Mouse (Mus musculus) lung, adult 2 months (tissue): ENCODE results near the gene Numbl.

ENCODE experiments used
- CTCF ChIP-seq: fragments of 200-500 bp; IDR thresholded peaks from 2 replicates; pipeline ENCODE4 v1.5.1; 2011; ENCODE audit warnings: mild to moderate bottlenecking, low read length, control low read depth; ENCODE audit not compliant: insufficient read depth
- POLR2A ChIP-seq: fragments of 200-500 bp; IDR thresholded peaks from 2 replicates; pipeline ENCODE4 v1.6.1; 2011; ENCODE audit warnings: low read depth, mild to moderate bottlenecking, control low read depth, low read length, borderline replicate concordance; ENCODE audit errors: extremely low read depth

DNA sequence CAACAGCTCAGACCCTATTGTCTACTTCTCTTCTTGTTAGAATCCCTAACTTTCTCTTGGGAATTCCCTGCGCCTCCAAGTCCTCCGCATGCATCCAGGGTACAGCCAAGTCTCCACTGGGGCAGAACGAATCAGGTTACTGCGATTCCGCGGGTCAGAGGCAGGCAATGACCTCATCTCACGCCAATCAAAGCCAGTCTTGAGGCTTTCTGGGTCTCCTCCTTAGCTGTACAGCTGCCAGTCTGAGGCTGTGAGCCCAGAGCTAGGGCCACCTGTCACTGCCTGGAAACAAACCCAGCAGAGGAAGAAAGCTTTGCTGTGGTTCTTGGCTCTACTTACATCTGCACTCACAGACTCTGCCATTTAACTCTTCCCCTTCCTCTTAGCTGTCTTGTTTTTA is 57.7 kb downstream of the Numbl start:
- TF ChIP-seq POLR2A, result no peak
- TF ChIP-seq CTCF, result no peak
